Mouse (Mus musculus): ENCODE results near the gene Lhfp.

GRCm38 (mm10) chr3:53139205-53139604 is 97.9 kb downstream of the Lhfp start:
- TF ChIP-seq CTCF (IDR thresholded peaks at IDR 0.05; ENCODE audit: low read depth, low read length) = no peak
- no peak for TF ChIP-seq POLR2A (IDR thresholded peaks at IDR 0.05; ENCODE audit: extremely low read depth, insufficient read depth, low read length)
